Mouse (Mus musculus) layer of hippocampus, adult 11-12 months (tissue): ENCODE results near the gene Col8a2.

ENCODE experiments used
- DNase-seq: peaks from one replicate; pipeline ENCODE4 v3.0.0; 2022; ENCODE audit warnings: low spot score

Col8a2 gene

DNA sequence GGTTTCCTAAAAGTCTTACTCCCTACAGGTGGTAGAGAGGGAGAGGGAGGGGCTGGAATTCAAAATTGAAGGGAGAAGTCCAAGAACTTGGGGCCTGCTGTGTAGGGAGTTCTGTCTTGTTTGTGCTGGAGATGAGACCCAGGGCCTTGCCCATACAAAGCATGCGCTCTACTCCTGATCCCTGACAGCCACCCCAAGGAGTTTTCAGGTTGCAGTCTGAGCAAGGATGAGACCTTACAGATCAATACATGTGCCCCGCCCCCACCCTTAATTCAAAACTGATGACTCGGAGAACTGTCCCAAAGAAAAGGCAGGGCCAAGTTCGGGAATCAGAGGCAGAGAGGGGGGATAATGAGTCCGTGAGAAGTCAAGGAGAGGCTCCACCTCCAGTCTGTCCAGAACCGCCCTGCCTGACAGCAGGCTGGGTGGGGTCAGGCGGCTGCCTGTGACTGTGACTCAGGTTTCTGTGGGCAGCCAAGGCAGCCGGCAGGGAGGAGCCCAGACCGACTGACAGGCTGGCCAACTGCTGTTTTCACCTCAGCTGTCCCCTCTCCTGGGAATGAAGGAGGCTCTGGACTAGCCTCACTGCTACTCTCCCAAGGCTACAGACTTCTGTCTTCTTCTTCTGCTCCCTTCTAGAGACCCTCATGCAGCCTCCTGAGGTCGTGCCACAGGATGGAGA, 25.9 kb upstream of the Col8a2 start:
- DNase-seq: peak; percentile 58

DNA sequence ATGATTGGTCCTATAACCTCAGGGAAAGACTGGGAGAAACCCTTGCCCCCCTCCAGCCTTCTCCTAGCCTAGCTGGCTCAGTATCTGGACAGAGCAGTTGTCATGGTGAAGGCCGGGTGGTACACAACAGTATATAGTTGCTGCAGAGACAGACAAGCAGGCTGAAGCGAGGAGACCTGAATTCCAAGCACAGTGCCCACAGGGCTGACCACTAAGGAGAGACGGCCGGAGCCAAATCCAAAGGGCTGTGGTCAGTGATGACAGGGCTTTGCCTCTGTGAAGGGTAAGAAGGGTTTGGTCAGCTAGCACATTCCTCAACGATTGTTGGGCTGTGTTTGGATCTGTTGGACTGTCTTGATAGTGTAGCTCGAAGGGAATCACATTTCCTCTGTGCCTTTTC, 25.3 kb upstream of the Col8a2 start:
- no peak for DNase-seq

DNA sequence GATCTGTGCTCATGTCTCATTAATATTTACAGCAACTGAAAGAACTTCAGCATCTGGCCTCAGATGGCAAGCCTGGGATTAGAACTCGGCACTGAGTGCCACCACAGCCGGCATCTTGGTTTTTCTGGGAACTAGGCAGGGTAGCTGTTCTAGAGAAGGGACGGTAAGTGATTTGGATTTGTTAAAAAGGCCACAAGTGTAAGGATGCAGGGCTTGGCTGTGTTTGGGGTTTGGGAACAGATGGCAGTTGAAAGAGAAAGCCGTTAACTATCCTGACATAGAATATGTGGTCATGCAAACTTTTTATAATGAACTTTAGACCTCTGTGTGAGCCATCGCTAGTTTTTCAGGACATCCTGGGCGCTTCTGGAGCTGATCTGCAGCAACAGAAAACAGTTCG, 24.9 kb upstream of the Col8a2 start:
- DNase-seq: no peak

DNA sequence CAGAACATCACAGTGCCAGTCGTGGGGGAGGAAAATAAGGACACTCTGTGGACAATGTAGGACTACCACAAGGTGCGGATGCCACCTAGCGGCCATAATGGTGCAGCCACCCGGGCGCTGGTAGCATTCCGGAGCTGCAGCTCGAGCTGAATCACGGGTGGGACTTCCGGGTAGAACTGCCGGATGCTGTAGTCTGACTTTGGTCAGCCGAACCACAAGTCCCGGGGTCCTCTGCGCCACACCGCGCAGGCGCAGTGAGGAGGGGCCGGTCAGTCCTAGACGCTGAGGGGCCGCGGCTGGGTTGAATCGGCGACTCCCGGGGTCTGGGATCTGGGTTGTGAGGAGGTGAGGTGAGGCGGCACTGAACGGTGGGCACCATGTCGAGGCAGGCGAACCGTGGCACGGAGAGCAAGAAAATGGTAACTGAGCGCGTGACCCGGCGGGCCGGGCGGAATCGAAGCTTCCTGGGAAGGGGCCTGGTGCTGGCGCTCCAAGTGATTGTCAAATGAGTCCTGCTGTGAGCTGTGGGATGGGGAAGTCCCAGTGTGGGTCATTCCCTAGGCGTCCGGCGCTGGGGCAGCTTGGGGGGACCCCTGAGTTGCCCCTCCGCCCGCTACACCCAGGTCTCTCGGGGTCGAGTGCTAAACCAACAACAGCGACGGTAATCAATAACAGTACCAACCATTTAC, 24.3 kb upstream of the Col8a2 start, which contains the start of gene Trappc3:
Gene Trappc3 (plus strand): TSS at position 207 of the 689 bp plus-strand sequence.
- peak; percentile 100 for DNase-seq

DNA sequence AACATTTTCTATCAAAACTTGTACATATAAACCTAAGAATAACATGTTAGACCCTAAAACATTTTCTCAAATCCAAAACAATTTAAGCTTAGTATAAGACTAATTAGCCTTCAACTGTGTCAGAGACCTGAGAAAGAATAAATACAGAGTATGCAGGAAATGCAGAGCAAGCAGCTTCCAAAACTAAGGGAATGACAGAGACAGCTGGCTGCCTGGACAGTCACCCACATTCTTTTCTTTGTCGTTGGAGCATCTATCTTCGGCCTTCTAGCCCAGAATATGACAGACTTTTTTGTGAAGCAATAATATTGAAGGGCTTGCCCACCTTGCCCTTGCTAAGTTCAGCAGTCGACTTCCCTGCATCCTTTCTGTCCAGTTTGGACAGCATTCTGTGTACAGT, 17.3 kb upstream of the Col8a2 start:
- DNase-seq: no peak

DNA sequence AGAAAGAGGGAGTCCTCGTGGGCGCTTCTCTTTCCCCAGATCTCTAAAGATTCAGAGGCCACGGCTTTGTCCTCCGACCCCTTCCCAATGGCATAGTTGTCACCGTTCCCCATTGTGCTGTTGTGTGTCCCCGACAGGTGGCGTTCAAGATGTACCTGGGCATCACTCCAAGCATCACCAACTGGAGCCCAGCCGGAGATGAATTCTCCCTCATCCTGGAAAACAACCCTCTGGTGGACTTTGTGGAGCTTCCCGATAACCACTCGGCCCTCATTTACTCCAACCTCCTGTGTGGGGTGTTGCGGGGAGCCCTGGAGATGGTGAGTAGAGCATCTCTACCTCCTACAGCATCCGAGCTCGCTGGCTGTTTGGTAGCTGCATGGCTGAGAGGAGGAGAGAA, 12.8 kb upstream of the Col8a2 start:
- peak; percentile 62 for DNase-seq

DNA sequence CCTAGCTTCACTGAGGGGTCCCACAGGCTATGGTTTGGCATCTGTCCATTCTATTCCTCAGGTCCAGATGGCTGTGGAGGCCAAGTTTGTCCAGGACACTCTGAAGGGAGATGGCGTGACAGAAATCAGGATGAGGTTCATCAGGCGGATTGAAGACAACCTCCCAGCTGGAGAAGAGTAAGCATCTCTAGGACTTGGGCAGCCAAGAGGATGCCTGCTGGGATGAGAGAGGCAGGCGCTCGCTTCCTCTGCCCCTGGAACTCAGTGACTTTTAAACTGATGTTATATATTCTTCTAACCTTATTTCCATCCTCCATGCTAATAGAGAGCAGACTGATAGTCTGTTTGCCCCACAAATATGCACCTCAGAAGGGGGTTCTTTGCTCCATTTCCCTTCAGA, 11.5 kb upstream of the Col8a2 start:
- DNase-seq: no peak

DNA sequence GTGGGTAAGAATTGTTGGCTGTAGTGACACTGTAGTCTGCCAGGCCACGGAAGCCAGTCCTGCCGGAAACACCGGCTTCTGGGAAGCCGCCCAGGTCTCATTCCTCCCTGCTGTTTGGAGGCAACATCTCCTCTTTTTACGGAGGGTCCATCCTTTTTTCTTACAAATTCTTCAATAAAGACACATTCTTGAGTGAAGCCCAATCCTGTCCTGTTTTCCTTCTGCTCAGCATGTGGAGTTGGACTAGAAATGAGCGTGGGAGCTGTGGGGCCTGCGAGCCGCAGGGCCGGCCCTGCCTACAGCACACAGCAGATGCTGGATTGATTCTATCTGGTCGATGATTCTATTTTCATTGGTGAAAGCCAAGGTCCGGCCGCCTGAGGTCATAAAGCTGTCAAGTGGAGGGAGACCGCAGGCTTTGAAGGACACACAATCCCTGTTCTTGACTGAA, 10.9 kb upstream of the Col8a2 start:
- no peak for DNase-seq

DNA sequence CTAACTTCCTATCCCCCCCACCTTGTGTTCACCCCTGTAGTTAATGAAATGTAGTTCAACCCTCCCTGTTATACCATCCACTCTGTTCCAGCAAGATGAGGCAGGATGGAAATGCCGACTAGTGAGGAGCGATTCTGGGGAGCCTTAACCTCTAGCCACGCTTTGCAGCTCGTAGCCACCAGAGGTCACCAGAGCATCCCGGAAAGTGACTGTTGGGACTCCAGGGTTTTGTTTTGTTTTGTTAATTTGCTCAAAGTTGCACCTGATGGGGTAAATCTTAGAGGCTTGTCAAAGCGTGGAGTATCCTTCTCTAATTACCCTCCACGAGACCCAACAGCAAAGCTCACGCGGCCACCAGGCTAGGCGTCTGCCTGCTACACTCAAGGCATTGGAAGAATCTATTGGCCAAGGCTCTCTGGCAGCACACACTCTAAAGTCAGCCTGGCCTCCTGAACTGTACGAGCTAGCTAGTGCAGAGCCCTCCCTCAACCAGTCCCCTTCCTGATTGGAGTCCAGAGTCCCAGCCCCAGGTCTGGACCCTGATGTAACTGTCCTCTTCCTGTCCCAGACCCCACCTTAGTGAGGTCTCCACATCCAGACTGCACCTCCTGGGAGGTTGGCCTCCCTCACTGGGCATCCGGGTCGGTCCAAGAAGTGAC, 8.6 kb upstream of the Col8a2 start:
- peak; percentile 44 for DNase-seq

DNA sequence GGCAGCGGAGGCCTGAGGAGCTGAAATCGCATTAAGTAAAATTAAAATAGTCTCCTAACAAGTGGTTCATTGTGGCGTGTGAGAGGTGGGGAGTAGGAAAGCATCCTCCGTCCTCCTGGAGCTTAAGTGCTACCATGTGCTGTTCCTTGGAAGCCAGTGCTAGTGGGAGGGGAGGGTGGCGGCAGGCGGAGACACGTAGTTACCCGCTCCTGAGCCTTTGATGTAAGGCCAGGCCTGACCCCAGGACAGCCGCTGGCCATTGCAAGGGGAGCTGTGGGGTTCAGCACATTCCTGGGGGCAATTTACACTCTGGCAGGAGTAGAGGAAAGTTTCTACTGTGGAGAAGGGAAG, 8.1 kb upstream of the Col8a2 start:
- no peak for DNase-seq

DNA sequence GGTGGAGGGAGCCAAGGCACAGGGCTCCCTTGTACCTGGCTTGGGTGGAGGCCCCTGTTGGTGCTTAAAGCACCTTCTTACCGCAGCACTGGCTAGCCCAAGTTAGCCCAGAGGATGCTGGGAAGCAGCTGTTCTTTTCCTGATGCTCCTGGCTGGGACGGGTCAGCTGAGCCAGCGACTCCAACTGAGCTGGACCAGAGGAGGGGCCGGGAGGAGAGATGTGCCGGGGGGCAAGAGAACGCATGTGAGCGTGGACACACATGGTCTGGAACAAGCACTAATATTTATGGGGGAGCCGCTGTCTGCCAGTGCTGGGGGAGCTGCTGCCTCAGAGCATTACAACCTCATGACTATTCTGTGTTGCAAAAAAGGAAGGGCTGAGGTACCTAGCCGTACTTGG, 7.6 kb upstream of the Col8a2 start:
- DNase-seq: no peak

DNA sequence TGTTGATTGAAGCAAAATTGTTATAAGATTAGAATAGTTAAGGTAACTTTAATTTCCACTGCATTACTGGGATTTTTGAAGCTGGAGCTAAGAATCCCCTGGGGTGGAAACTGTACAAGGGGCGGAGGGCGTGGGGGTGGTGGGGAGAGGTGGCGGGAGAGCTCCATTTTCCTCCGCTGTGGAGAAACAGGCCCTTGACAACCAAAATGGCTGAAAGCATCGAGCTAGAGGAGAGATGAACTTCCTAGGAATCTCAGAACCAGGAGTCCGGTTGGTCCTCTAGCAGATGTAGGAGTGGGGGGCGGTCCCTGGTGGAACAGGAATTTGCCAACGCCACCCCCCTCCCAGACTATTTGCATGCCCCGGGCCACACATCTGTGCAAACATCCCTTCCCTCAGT, 4.9 kb upstream of the Col8a2 start:
- DNase-seq: no peak

DNA sequence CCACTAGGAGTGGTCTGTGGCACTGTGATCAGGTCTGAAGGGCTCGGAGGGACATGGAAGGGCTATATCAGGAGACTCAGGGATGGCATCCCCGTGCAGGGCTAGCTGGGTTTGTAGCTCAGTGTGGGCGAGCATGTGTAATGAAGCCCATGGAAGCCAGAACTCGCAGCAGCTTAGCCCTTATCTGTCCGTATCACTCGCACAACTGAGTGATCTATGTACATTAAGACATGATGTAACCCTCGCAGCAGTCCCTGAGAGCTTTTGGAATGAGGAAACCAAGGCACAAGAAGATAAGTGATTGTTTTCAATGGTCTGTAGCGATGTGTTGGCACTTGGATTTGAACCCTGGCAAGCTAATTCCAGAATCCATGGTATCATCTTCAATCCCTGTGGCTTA, 3.0 kb upstream of the Col8a2 start:
- DNase-seq: no peak

DNA sequence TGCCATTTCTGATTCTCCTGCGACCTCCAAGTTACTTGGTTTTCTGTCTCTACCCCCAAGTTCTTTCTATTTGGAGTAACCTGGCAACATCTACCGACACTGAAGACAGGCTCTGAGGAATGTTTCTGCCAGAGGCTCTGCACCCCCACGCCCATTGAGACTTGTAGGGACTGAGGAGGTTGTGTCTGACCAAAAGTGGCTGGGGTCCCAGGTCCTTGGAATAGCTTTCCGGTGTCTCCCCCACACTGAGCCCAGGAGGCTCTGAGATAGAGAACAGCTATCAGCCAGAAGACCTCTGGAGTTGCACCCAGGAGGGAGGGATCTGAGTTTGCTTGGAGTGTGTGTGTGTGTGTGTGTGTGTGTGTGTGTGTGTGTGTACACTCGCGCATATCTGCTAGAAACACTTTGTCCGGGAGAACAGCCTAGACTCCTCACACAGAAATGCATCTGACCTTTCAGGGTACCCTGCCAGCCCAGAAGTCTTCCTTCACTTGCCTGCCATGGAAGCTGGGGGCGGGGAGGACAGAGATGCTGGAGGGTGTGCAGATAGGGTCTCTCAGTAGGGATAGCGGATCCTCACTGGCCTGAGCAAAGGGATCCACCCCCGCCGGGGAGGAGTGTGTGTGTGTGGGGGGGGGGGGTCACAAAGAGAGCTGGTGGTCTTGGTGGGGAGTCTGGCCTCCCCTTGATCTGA, 856 bp downstream of the Col8a2 start:
- DNase-seq: no peak

DNA sequence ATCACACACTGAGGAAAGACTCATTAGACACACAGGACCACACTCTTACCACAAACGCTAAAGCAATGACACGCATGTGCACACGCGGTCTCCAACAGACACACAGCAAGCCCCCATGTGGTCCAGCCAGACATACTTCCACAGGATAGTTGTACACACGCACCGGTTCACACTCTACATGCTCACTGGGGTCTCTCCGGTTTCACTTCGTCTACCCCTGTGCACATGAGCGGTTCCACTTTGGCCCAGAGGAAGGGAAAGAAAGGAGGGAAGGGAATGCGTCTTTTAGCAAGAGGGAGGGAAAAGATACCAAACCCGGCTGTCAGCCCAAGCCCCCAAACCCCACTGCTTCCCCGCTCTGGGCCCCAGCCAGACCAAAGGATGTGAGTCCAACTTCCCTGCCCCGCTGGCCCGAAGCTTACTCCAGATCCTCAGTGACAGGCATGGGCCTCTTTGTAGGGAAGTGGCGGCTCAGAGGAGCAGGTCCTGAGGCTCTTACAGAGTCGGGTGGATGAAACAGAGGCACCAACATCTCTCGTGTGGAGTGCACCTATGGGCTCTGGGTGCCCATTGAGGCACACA, 1.6 kb downstream of the Col8a2 start:
- no peak for DNase-seq

DNA sequence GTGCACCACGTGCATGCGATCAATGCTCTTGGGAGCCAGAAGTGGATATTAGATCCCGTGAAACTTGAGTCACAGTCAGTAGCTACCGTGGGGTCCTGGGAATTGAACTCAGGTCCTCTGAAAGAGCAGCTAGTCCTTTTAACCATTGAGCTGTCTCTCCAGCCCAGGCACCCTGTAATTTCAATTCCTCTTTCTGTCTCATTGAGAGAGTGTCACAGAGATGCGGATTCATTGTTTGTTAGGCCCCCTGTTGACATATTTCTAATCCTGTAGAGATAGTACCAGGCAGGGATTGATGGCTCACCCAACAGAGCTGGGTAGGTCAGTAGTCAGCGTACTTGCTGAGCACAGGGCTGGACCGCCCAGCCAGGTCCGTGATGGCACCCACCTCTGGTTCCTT, 3.7 kb downstream of the Col8a2 start:
- DNase-seq: no peak

DNA sequence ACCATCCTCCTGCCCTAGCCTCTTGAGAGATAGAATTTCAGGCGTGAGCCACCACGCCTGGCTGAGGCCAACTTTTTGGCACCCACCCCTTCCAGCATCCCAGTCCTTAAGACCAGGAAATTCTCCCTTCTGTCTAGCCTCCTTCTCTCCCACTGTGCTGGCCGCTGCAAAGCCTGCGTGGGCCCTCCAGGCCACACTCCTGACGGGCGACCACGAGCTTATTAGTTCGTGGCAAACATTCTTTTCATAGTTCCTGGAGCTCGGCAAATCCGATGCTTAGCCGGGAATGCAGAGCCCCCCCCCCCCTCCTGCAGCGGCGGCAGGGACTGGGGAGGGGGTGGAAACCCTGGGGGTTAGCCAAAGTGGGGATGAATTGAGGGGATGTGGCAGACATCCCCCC, 4.6 kb downstream of the Col8a2 start:
- DNase-seq: no peak

DNA sequence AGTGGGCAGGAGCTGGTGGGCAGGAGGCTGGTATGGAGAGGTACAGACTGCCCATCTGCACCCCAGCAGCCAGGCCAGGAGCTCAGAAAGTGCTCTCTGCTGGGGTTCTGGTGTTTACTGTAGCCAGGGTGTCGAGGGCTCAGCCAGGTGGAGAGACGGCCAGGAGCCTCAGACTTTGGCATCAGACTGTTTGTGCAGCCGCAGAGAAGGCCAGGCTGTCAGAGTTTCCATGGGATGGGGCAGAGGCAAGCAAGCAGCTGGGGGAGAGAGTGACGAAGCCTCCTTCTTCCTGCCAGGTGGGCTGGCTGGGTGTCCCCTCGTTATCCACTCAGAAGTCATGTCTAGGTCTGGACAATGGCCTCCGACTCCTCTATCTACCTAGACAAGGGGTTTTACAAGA, 8.6 kb downstream of the Col8a2 start:
- DNase-seq: no peak

DNA sequence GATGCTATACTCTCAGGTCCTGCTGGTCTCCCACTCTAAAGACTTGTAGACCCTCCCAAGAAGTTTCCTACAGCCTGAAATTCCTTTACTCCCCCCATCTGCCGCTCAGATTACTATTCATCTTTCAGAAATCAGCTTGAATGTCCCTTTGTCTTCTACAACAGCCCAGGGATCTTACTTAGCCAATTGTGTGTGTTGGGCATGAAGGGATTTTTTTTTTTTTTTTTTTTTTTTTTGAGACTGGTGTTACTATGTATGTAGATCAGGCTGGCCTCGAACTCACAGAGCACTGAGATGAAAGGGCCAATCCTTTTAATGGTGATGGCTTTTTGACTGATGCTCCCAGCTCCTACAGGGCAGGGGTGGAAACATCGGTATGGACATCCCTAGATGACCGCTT, 9.3 kb downstream of the Col8a2 start:
- no peak for DNase-seq

DNA sequence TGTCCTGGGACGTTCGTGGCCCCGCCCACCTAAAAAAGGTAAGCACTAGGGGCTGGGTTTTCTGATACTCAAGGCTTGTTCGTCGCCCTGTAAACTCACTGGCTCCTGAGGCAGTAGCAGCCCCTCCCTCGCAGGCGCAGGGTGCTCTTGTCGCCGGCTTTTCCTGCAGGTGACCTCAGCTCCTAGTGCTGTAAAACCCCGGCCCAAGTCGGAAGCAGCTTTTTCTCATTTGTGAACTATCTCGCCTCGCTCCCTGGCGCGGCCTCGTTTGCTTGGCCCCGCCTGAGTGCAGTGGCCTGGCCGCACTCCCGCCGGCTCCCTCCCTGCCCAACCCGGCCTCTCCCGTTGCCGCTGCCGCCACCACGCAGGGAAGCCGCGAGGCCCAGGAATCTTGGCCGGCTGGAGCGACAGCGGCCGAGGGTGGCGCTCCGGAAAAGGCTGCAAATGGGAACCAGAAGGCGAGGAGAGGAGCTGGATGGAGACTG, 10.1 kb downstream of the Col8a2 start:
- DNase-seq: no peak

DNA sequence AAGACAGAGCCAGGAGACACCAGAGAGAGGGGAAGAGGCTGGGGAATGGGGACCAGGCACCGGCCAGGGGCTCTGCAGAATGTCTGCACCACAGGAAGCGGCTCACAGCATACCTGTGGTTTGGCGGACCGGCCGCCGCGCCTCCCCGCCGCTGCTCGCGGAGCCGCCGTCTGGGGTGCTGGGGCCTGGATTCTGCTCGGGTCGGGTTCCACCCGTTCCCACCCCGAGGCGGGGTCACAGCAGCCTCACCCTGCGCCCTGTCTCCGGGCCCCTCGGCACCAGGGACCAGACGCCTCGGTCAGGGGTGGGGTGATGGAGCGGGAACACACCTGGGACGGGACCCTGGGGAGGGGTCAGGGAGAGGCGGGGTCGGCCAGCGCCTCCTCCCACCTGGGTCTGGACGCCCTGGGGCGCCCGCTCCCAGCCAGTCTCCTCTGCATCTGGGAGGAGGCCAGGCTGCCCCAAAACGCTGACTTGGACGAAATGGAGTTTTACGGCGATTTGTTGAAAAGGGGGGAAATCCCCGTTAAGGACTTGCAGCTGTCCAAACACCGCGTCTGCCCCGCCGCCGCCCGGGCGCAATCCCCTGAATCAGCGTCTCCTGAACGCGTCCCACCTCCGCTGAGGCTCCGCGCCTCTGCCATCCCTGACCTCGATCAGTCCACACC, 14.5 kb downstream of the Col8a2 start:
- DNase-seq: no peak
